Mouse (Mus musculus) left cerebral cortex, adult 2 months (tissue): Measurements from ENCODE around the gene C1qtnf6. TPM values are rescaled to one million over a fixed set of nuclear protein-coding genes. Genes with fewer than 3 reads are reported as not detected.

Experiments
- DNase-seq, 2 experiments: peaks; one replicate each; pipeline ENCODE4 v3.0.0; 2021 to 2022; ENCODE audit warnings: low spot score in 2 of 2, mixed read lengths in 1 of 2; ENCODE audit errors: extremely low spot score in 1 of 2
- H3K27ac ChIP-seq: fragments of 200-600 bp; 2 replicates; pipeline ENCODE4 v1.8.1; 2022
- H3K4me3 ChIP-seq: fragments of 200-600 bp; 2 replicates; pipeline ENCODE4 v1.8.1; 2022
- CTCF ChIP-seq: fragments of 200-600 bp; IDR thresholded peaks from 2 replicates; pipeline ENCODE4 v1.8.1; 2022; ENCODE audit warnings: antibody characterized with exemption, mild to moderate bottlenecking, moderate library complexity
- intact Hi-C: fragments of 180-260 bp; cut with DNase I; formaldehyde crosslinking; loops from one replicate; pipeline ENCODE4 v1.15.1; 2025
- long read RNA-seq, 2 experiments: library from polyadenylated mRNA; stranded (forward); transcript quantifications; one replicate each; pipeline ENCODE4 v2.0.0; 2021; ENCODE audit warnings: borderline mapping rate in 2 of 2
- total RNA-seq, 2 experiments: library from RNA; stranded (reverse); gene quantifications; 2 replicates each; pipeline ENCODE4 v1.2.3; 2021

C1qtnf6 gene
- total RNA-seq = 1 to 10 TPM; 1.3 to 1.6 TPM
- long read RNA-seq, experiment 1, partial matches to known transcripts = 0 of 4 reads
- long read RNA-seq, experiment 1, other reads (novel, unspliced or antisense) = 0 of 4 reads
- long read RNA-seq, experiment 2, partial matches to known transcripts = 0 of 2 reads
- long read RNA-seq, experiment 2, other reads (novel, unspliced or antisense) = 0 of 2 reads

DNA sequence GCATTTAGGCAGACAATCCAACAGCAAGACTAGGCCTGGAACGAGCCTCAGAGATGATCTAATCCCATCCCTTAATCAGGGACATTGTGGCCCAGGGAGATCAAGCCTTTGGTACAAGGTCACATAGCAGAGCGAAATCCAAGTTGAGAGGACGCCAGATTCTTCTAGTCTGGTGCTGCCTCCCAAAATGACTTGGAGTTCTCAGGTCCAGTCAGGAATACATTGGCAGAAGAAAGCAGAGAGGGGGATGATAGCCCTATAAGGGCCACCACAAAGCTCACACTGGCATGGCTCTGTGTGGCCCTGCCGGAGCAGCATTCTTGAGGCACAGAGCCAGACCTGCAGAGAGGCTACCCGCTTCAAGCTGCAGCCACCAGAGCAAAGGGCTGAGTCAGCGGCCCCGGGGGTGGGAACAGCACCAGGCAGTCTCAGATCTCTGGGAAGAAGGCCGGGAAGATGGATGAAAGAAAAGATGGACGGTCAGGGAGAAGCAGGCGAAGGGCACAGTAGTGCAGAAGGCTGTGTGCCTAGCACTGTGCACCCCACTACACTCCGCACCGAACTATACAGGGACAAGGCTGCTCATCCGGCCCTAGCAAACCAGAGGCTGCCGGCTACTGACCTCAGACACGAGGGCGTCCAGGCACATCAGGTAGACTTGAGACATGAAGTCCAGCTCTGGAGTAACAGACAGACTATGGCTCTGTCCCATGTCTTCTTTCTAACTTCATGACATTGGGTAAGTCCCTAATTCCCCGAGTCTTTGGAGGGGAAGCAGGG, at the start of gene C1qtnf6:
TSS of gene C1qtnf6 (minus strand) at position 746 of the 780 bp plus-strand sequence.
- no peak for TF ChIP-seq CTCF
- intact Hi-C loops = no loop called here
- Histone ChIP-seq H3K4me3 (peak within 1 kb of the TSS; percentile 34), H3K27ac (peak within 1 kb of the TSS; percentile 79)
- no peak for DNase-seq

- Histone ChIP-seq H3K4me3 (no peak overlapping the region), H3K27ac (no peak overlapping the region)
- DNase-seq = no peak
- intact Hi-C loops = no loop called here
- TF ChIP-seq CTCF = no peak
Measured at GRCm38 (mm10) chr15:78576284-78576810, 45.1 kb upstream of the C1qtnf6 start.

DNA sequence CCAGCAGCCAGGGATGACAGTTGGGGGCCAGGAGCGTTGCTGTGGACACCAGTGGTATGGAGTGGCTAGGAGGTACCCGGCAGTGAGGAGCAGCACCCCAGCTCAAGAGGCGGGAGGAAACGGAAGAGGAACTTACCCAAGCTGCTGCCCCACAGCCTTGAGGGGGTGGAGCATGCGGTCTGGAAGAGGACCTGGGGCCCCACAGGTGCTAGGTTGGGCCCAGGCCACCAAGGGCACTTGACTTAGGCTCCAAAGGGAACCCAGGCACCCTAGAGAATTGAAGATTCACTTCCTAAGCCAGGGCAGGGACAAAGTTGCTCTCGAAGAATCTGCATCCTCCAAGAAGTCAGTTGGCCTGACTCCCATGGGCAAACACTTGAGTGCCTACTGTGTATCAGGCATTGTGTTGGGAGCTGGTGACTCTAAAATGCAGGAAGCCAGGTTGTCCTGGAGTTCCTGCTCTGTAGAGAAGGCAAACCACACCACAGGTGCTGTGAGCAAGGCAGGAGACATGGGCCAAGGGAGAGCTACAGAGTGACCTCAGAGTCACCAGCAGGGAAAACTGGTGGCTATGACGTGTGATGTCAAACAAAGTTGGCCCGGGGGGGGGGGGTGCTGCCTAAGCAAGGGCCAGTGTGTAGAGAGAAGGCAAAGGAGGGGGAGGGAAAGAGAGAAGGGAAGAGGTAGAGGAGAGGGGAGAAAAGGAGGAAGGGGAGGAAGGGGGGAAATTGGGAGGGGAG, 41.6 kb upstream of the C1qtnf6 start, which contains the start of gene Rac2:
TSS of gene Rac2 (minus strand) at position 126 of the 740 bp plus-strand sequence.
- no peak for TF ChIP-seq CTCF
- intact Hi-C loops = no loop called here
- no peak for DNase-seq
- no peak within 1 kb of the TSS for H3K4me3 ChIP-seq
- H3K27ac ChIP-seq = no peak within 1 kb of the TSS

- DNase-seq = no peak
- no peak for TF ChIP-seq CTCF
- no peak overlapping the region for H3K4me3 ChIP-seq
- intact Hi-C loops = no loop called here
- H3K27ac ChIP-seq = no peak overlapping the region
Measured at GRCm38 (mm10) chr15:78572270-78572600, 41.0 kb upstream of the C1qtnf6 start.

DNA sequence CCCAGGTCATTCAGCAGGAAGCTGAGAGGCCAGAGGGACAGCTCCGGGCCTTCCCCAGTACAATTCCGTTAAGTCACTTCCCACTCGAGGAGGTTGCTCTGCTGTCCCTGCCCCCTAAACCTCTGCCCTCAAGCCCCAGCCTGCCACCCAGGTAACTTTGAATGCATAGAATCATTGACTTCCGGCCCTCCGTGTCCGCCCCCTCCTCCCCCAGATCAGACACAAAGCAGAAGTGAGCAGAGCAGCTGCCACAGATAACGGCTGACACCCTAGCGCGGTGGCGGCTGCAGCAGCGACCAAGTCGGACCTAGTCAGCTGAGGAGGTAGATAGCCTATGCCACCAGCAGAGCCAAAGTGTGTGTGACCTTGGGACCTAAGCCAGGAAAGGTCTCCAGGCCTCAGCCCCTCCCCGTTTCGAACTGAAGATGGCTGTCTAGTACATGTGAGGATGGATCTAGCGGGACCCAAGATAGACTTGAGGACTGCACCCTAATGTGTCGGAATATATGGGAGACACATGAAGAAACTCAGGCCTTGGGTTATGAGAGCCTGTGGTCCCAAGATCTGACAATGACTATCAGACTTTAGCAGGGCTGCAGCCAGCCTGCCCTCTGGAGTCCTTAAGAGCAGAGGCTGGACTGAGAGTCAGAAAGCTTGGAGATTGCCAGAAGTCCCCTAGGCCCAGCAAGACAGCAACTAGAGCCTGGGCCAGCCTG, 40.5 kb upstream of the C1qtnf6 start:
- TF ChIP-seq CTCF = no peak
- no peak overlapping the region for H3K27ac ChIP-seq
- DNase-seq = no peak
- no peak overlapping the region for H3K4me3 ChIP-seq
- intact Hi-C loops = no loop called here

GRCm38 (mm10) chr15:78570170-78570569, 39.0 kb upstream of the C1qtnf6 start:
- intact Hi-C loops = no loop called here
- TF ChIP-seq CTCF = no peak
- DNase-seq = no peak
- no peak overlapping the region for H3K27ac ChIP-seq
- H3K4me3 ChIP-seq = no peak overlapping the region

- TF ChIP-seq CTCF = no peak; the same call in 1 of the 2 replicates
- no peak overlapping the region for H3K27ac ChIP-seq
- no peak for DNase-seq
- H3K4me3 ChIP-seq = no peak overlapping the region
- intact Hi-C loops = no loop called here
Measured at GRCm38 (mm10) chr15:78567608-78568120, 36.4 kb upstream of the C1qtnf6 start.

DNA sequence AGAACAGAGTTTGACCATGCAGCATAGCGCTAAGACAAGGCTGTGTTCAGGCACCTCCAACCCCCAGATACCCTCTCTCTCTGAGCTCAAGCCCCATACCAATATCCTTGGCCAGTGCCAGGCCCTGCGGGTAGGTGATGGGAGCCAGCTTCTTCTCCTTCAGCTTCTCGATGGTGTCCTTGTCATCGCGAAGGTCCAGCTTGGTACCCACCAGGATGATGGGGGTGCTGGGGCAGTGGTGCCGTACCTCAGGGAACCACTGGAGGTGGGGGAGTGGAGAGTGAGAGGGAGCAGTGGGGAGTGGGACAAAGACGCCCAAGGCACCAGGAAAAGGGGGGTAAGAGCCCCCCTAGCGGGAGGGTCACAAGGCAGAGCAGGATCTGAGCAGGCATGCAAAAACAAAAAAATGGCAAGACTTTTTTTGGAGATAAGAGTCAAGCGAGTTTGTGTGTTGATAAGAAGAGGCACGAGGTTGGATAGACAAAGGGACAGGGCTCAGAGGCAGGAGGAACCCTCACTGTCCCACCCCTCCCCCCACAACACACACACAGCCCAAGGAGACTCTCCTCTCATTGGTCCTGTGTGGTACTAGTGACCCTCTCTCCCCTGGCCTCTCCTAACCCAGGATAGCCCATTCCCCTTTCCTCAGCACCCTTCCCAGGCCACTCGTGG, 33.7 kb upstream of the C1qtnf6 start:
- no peak overlapping the region for H3K27ac ChIP-seq
- intact Hi-C loops = no loop called here
- DNase-seq = no peak
- TF ChIP-seq CTCF = no peak
- H3K4me3 ChIP-seq = no peak overlapping the region

DNA sequence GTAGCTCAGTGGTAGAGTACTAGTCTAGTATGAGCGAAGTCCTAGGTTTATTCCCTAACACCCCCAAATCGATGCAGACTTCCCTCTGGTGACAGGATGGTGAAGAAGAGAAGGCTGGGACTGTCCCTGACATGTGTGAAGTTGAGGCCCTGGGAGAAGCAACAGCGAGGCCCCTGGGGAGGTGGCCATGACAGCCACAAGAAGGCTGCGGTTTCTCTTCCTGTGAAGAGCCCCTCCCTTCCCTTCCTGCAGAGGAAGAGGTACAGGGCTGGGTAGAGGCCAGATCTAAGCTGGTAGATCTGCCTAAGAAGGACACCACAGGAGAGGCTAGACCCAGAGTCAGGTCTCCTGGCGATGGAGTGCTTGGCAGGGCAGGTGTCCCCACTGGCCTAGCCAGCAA, 32.7 kb upstream of the C1qtnf6 start:
- intact Hi-C loops = no loop called here
- Histone ChIP-seq H3K27ac (no peak overlapping the region), H3K4me3 (no peak overlapping the region)
- DNase-seq = no peak
- TF ChIP-seq CTCF = no peak

DNA sequence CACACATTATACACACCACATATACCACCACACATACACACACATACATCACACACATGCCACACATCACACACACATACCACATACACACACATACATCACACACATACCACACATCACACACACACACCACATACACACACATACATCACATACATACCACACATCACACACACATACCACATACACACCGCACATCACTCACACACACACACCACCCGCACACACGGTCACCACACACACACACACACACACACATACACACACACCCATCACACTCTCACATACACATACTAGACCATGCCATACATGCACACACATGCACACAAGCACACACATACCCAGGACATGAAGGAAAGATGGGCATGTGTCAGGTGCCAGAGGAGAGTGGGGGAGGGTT, 32.1 kb upstream of the C1qtnf6 start:
- intact Hi-C loops = no loop called here
- H3K27ac ChIP-seq = no peak overlapping the region
- H3K4me3 ChIP-seq = no peak overlapping the region
- no peak for TF ChIP-seq CTCF
- DNase-seq = no peak
